Mouse (Mus musculus): ENCODE measurements around the gene Cyp2s1. TPM values are rescaled to one million over a fixed set of nuclear protein-coding genes. Genes with fewer than 3 reads are reported as not detected.

Cyp2s1 gene
- 4.4 TPM for polyA plus RNA-seq (2014; fragmentation: Illumina TruSeq; extraction: RNeasy Lipid Tissue Mini Kit (QIAGEN cat#74804); ENCODE audit: low read depth, low replicate concordance)

DNA sequence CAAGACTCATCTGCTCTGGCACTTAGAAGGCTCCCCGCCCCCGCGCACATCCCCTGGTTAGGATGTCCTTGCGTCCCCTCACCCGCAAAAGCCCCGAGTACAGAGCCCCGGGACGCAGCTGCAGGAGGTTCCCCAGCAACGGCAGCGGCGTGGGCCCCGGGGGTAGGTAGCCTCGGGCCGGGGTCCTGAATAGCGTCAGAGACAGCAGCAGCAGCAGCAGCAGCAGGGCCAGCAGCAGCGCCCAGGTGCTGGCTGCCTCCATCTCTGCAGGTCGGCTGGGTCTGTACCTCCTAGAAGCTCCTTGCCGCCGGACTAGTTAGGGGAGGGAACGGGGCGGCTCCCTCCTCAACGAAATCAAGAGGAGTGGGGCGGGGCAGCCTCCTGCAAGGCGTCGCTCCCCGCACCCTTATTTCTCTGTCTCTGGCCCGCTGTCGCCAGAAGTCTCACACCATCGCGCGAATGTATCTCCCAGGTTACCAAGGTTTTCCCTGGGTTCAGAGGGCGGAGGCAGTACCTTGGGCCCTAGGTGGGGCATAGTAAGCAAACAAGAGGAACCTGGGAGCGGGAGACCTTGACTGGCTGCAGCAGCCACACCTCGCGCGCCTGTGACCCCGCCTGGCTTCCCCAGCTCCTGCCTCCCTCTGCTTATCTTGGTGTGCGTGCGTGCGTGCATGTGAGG, at the start of gene Cyp2s1:
Cyp2s1 (minus strand) TSS at position 673 of the 679 bp plus-strand sequence.

GRCm38 (mm10) chr7:25788220-25789128, 28.2 kb downstream of the Cyp2s1 start, which contains the start of gene Axl:
Axl (minus strand) TSS chr7:25788705.

DNA sequence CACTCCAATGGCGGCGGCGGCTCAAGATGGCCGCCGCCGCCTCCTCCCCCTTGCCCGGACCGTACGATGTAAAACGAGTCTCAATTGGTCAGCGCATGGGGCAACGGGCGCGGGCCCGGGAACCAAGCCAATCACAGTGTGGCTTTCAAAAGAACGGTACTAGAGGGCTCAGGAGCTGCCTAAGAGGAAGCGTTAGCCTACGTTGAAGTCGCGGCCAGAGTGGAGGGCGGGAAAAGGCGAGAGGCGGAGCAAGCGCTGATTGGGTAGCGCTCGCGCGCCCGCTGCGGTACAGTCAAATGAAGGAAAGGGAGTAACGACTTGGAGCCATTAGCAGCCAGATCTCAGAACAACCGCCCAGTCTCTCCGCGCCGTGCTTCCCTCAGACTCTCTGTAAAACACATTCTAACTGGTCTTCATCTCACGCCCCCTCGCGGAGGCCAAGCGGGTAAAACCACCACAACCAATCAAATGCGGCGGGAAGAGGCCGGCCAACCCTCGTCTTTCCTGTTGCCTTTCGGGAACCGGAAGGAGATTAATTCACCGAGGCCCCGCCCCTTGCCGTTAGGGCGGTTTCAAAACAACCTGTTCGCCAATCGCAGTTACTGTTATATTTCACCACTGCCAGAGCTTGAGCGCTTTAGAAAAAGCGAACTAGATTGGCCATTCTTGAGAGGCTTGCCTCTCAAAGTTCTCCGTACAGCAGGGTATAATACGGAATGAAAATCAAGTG, 61.8 kb downstream of the Cyp2s1 start, which contains the start of gene Hnrnpul1:
Hnrnpul1 (minus strand) TSS at position 20 of the 730 bp plus-strand sequence.

Other genes with a start within 250 kb of the Cyp2s1 start
- 2.2 TPM for gene Erich4, start 201.0 kb downstream of the Cyp2s1 start, polyA plus RNA-seq (2014; fragmentation: Illumina TruSeq; extraction: RNeasy Lipid Tissue Mini Kit (QIAGEN cat#74804); ENCODE audit: low read depth, low replicate concordance)
- 31.3 TPM for gene Dmac2, start 197.5 kb downstream of the Cyp2s1 start, polyA plus RNA-seq (2014; fragmentation: Illumina TruSeq; extraction: RNeasy Lipid Tissue Mini Kit (QIAGEN cat#74804); ENCODE audit: low read depth, low replicate concordance)
- gene B3gnt8, start 190.3 kb downstream of the Cyp2s1 start, polyA plus RNA-seq (2014; fragmentation: Illumina TruSeq; extraction: RNeasy Lipid Tissue Mini Kit (QIAGEN cat#74804); ENCODE audit: low read depth, low replicate concordance) = 6.2 TPM
- gene Bckdha, start 157.9 kb downstream of the Cyp2s1 start, polyA plus RNA-seq (2014; fragmentation: Illumina TruSeq; extraction: RNeasy Lipid Tissue Mini Kit (QIAGEN cat#74804); ENCODE audit: low read depth, low replicate concordance) = 101 TPM
- gene Exosc5, start 157.7 kb downstream of the Cyp2s1 start, polyA plus RNA-seq (2014; fragmentation: Illumina TruSeq; extraction: RNeasy Lipid Tissue Mini Kit (QIAGEN cat#74804); ENCODE audit: low read depth, low replicate concordance) = 43.5 TPM
- 3.0 TPM for gene Tmem91, start 141.7 kb downstream of the Cyp2s1 start, polyA plus RNA-seq (2014; fragmentation: Illumina TruSeq; extraction: RNeasy Lipid Tissue Mini Kit (QIAGEN cat#74804); ENCODE audit: low read depth, low replicate concordance)
- 18.2 TPM for gene B9d2, start 136.1 kb downstream of the Cyp2s1 start, polyA plus RNA-seq (2014; fragmentation: Illumina TruSeq; extraction: RNeasy Lipid Tissue Mini Kit (QIAGEN cat#74804); ENCODE audit: low read depth, low replicate concordance)
- gene Tgfb1, start 129.9 kb downstream of the Cyp2s1 start, polyA plus RNA-seq (2014; fragmentation: Illumina TruSeq; extraction: RNeasy Lipid Tissue Mini Kit (QIAGEN cat#74804); ENCODE audit: low read depth, low replicate concordance) = 42.2 TPM
- 36.5 TPM for gene Ccdc97, start 97.8 kb downstream of the Cyp2s1 start, polyA plus RNA-seq (2014; fragmentation: Illumina TruSeq; extraction: RNeasy Lipid Tissue Mini Kit (QIAGEN cat#74804); ENCODE audit: low read depth, low replicate concordance)
- 94.4 TPM for gene Hnrnpul1, start 62.2 kb downstream of the Cyp2s1 start, polyA plus RNA-seq (2014; fragmentation: Illumina TruSeq; extraction: RNeasy Lipid Tissue Mini Kit (QIAGEN cat#74804); ENCODE audit: low read depth, low replicate concordance)
- 59.2 TPM for gene Axl, start 28.2 kb downstream of the Cyp2s1 start, polyA plus RNA-seq (2014; fragmentation: Illumina TruSeq; extraction: RNeasy Lipid Tissue Mini Kit (QIAGEN cat#74804); ENCODE audit: low read depth, low replicate concordance)
- gene Cyp2b10, start 80.7 kb upstream of the Cyp2s1 start, polyA plus RNA-seq (2014; fragmentation: Illumina TruSeq; extraction: RNeasy Lipid Tissue Mini Kit (QIAGEN cat#74804); ENCODE audit: low read depth, low replicate concordance) = 0.62 TPM
- not detected for gene Cyp2b13, start 244.6 kb upstream of the Cyp2s1 start, polyA plus RNA-seq (2014; fragmentation: Illumina TruSeq; extraction: RNeasy Lipid Tissue Mini Kit (QIAGEN cat#74804); ENCODE audit: low read depth, low replicate concordance)

All from adipose tissue, adult 10 weeks (tissue).